7 mouse cellular contexts compared by ENCODE assay signal in genomic region chr1:35385430-35385829, GRCm38 (mm10).
DNase-seq lines count a peak whose midpoint lies in the region; ATAC-seq and TF ChIP-seq lines count a peak whose summit lies in the region.

No protein-coding gene starts in this region.

- DNase-seq in G1E (ENCODE audit: low spot score), result peak; percentile 44
- peak; percentile 57 to 68 for DNase-seq in adrenal gland, postnatal 4 days (ENCODE audit: low spot score in 2 of 2)
- DNase-seq in heart, postnatal 25 days (ENCODE audit: low spot score), result peak; percentile 17
- peak; percentile 62 to 70 for DNase-seq in layer of hippocampus, postnatal 36 days
- DNase-seq in midbrain, embryonic 14.5 days, result peak; percentile 83
- DNase-seq in spleen, postnatal 36 days (ENCODE audit: low spot score in 2 of 2), result peak; percentile 35 to 43

- H3K27ac ChIP-seq in embryonic fibroblast, embryonic 13.5 days (ENCODE audit: insufficient read depth, low read length), result no peak overlapping the region
- H3K27ac ChIP-seq in midbrain, embryonic 14.5 days (replicated peaks; ENCODE audit: low read depth, low read length), result no peak overlapping the region

- H3K9ac ChIP-seq in midbrain, embryonic 14.5 days (replicated peaks; ENCODE audit: low read length), result no peak overlapping the region

- H3K36me3 ChIP-seq in G1E (replicated peaks), result no peaks in the 10 kb centered on the region
- H3K36me3 ChIP-seq in midbrain, embryonic 14.5 days (ENCODE audit: control insufficient read depth, insufficient read depth, low read length), result no peaks in the 10 kb centered on the region

- H3K4me2 ChIP-seq in midbrain, embryonic 14.5 days (ENCODE audit: low read length), result no peak overlapping the region

- H3K9me3 ChIP-seq in G1E (replicated peaks), result no peaks in the 10 kb centered on the region
- H3K9me3 ChIP-seq in midbrain, embryonic 14.5 days (ENCODE audit: control insufficient read depth, low read length), result no peaks in the 10 kb centered on the region

- peak; percentile 98 for TF ChIP-seq CTCF in G1E (IDR thresholded peaks at IDR 0.05; ENCODE audit: low read depth, low read length)
- peak; percentile 88 for TF ChIP-seq CTCF in embryonic fibroblast, embryonic 13.5 days (IDR thresholded peaks at IDR 0.05; ENCODE audit: borderline replicate concordance, insufficient read depth, low read length)

- TF ChIP-seq POLR2A in embryonic fibroblast, embryonic 13.5 days (IDR thresholded peaks at IDR 0.05; ENCODE audit: low read depth, low read length), result no peak

- intact Hi-C loops in heart, postnatal 25 days (cut with DNase I), result no loop called here

- ATAC-seq in G1E (ENCODE audit: extremely low read depth, insufficient number of reproducible peaks, low FRiP score, poor library complexity, severe bottlenecking), result no peak
- ATAC-seq in midbrain, embryonic 14.5 days (ENCODE audit: low FRiP score, low TSS enrichment), result no peak

- 42% methylated on average over 9 of the region's 9 CpGs for WGBS in midbrain, embryonic 14.5 days

- no peaks in the 10 kb centered on the region for H3K4me1 ChIP-seq in G1E (ENCODE audit: insufficient read depth, low read depth, low read length)
- no peaks in the 10 kb centered on the region for H3K4me1 ChIP-seq in embryonic fibroblast, embryonic 13.5 days (ENCODE audit: control insufficient read depth, insufficient read depth, low read length)
- H3K4me1 ChIP-seq in midbrain, embryonic 14.5 days (ENCODE audit: control insufficient read depth, insufficient read depth, low read length), result no peaks in the 10 kb centered on the region

- H3K4me3 ChIP-seq in G1E (ENCODE audit: low read depth, low read length), result no peak overlapping the region
- no peak overlapping the region for H3K4me3 ChIP-seq in embryonic fibroblast, embryonic 13.5 days (ENCODE audit: insufficient read depth, low read length)
- no peak overlapping the region for H3K4me3 ChIP-seq in midbrain, embryonic 14.5 days (replicated peaks; ENCODE audit: low read depth, low read length)

- no peaks in the 10 kb centered on the region for H3K27me3 ChIP-seq in G1E (ENCODE audit: insufficient read depth, low read length)
- no peaks in the 10 kb centered on the region for H3K27me3 ChIP-seq in midbrain, embryonic 14.5 days (ENCODE audit: control insufficient read depth, insufficient read depth, low read length)

Comparison
In these comparisons a context has a peak if more than half of its experiments do, and no peak if none do; other contexts are left out.
1. DNase-seq: peak in every context shown above with its lines; median percentile 83 in midbrain, embryonic 14.5 days; 66 in layer of hippocampus, postnatal 36 days; 62 in adrenal gland, postnatal 4 days; 44 in G1E; 39 in spleen, postnatal 36 days; 17 in heart, postnatal 25 days.